Mouse (Mus musculus) telencephalon, adult 2 months (tissue): ENCODE results near the gene Ppp1r15a.
"Not testable (repeated sequence)": the region's sequence is repeated elsewhere in the genome, so short reads cannot be mapped to it uniquely, and the experiment has no call there.

Experiments
- DNase-seq: peaks from one replicate; pipeline ENCODE4 v3.0.0-alpha.2; 2011; ENCODE audit warnings: low read depth, low spot score

Gene Ppp1r15a

DNA sequence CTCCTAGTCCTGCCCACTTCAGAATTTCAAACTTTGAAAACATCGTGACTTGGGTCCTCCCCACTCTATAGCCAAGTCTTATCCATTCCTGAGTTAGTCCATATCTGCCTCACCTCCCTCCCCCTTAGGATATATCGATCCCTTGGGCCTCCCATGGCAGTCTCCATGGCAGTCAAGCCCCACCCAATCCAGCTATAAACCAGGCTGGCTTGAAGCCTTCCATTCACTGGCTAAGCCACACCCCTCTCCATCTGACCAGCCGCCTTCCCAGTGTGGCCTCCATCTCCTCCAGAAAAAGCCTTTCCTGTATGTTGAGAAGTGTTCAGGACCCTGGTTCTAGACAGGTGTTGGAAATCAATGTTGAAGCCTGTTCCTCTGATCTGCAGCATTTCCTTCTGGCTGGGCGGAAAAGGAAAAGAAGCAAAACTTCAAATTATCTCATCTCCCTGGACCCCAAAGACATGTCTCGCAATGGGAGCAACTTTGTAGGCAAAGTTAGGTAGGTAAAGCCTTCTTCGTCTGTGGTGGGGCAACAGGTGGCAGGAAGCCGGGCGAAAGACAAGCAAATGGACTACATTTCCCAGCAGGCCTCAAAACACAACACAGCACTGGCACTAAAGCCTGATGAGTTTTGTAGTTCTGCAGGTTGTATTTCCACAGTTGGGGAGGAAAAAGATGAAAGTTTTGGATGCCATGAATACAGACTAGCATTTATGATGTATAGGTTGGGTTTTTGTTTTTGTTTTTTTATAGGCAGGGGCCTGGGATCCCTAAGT is 6.5 kb downstream of the Ppp1r15a start:
- no peak for DNase-seq

DNA sequence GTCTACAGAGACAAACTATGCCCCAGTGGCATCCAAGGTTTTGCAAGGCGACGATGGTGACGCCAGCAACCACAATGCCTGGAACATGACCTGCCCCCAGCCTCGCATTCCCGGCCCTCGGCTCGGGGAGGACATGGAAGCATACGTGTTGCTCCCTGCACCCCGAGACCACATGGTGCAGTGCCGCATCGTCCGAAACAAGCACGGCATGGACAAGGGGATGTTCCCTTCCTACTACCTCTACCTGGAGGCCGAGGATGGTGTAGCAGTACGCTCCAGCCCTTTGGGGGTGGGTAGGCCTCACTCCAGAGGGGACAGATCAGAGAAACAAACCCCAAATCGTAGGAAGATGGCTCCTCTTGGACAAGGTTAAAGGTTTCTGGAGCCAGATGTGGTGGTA is 7.5 kb downstream of the Ppp1r15a start:
- DNase-seq = no peak

DNA sequence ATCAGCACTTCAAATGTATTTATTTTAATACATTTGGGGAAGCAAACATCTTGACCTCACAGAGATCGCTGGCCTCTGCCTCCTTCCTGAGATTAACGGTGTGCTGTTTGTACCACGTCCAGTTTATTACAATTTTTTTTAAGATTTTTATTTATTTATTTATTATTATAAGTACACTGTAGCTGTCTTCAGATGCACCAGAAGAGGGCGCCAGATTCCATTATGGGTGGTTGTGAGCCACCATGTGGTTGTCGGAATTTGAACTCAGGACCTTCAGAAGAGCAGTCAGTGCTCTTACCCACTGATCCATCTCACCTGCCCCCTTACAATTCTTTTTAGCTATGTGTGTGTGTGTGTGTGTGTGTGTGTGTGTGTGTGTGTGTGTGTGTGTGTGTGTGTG is 9.2 kb downstream of the Ppp1r15a start:
- DNase-seq = not testable (repeated sequence)

DNA sequence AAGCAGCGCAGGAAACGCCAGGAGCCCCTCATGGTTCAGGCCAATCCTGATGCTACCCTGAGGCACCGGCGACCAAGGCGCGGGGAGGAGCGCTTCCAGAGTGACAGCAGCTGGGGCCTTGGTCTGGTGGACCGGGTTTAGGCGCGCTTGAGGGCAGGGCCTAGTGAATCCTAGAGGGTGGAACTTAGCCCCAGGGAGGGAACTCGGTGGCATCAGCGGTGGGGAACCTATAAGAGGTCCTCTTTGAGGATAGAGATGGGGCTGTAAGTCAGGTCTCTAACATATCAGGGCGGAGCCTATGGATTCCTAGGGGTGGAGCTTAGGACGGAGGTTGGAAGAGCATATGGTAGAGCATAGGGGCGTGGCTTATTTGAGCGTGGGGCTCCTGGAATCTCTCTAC is 10.6 kb downstream of the Ppp1r15a start:
- no peak for DNase-seq

DNA sequence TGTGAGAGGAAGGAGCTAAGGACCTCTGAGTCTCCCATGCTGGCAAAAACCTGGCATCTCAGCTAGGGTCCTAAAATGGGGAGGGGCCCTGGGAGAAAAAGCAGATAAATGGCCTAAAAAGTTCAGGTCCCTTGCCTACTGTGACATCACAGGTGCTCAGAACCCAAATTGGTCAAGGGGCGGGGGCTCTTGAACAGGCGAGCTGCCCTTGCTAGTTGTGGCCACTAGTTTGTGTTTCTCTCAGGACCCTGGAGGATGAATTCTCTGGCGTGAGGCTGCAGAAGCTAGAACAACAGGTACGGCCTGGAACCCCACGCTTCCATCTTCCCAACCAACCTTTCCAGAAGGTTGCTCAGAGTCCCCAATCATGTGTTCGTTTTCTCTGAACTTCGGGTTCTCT is 11.7 kb downstream of the Ppp1r15a start:
- no peak for DNase-seq

DNA sequence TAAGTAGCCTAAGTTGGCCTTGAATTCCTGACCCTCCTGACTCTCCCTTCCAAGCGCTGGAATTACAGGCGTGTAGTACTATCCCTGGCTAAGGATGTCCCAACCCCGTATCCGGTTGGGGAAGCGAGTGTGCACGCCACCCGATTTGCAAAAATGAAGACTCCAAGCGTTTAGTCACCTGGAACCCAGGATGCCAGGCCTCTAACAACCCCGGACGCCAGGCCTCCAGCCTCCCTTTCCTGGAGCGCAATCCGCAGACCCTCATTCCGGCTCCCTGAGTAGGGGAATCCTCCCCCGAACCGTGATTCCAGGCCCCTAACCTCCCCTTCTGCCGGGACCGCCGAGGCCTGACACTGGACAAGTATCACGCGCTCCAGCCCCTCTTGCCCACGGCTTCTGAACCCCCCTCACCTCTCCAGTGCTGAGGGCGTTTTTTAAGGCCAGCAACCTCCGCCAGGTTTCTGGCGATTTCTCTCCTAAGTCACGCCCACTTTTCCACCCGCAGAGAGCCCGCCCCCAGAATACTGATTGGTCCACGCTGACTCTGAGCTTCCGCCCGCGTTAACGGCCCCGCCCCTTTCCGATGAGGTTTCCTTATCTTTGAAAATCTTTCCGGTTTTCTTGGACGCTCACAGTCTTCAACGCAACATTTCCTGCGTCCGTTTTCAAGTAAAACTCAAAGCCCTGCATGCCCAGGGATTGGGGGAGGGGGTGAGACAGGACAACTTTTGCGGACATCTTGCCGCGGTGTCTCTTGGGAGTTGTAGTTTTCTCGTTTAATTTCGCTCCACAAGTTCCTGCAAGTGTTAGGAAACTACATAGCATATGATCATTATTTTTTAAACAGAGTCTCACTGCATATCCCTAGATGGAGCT is 15.9 kb downstream of the Ppp1r15a start, which contains the start of gene Nucb1:
TSS of gene Nucb1 (minus strand) at position 495 of the 876 bp plus-strand sequence.
- peak; percentile 88 for DNase-seq

DNA sequence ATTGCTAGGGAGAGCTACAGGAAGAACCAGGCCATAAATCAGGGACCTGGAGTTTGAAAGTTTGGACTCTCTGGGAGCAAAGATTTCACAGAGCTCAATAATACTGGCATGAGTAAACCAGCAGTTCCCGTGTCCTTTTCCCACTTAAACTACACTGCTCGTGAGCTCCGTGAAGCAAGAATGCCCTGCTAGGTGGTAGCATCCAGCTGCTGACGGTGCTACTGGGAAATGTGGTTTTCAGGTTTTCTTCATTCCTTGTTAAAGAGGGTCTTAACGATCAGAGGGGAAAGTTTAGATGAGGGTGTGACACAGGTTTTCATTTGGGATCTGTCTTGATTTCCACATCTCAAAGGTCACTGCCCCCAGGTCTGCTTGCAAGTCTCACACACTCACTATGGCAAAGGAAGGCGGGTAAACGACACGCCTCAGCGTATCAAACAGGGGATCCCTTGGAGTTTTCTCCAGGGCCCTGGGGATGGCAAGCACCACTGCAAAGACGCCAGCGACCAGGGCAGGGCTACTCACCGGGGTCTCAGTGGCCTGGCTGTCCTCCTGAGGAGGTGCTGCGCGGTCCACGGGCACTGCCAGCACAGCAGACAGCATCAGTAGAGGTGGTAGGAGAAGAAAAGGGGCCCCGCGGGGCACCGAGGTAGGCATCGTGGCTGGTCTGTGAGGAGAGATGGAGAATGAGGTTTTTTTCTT is 16.7 kb downstream of the Ppp1r15a start:
- no peak for DNase-seq

DNA sequence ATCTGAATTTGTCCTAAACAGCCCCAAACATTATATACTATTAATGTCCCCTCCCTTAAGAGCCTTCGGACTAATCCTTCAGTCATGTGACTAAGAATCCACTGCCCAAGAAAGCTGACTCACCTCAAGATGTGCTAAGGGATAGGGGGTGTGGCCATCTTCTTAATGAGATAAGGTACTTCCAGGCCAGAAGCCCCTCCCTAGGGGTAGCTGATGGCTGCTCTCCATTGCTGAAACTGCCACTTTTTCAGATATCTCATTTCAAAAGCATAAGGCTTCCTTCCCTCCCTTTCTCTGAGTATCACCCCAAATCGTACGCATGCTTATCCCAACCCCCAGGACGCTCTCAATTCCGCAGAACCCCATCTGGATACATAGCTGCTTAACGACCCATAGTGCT is 17.5 kb downstream of the Ppp1r15a start:
- no peak for DNase-seq

DNA sequence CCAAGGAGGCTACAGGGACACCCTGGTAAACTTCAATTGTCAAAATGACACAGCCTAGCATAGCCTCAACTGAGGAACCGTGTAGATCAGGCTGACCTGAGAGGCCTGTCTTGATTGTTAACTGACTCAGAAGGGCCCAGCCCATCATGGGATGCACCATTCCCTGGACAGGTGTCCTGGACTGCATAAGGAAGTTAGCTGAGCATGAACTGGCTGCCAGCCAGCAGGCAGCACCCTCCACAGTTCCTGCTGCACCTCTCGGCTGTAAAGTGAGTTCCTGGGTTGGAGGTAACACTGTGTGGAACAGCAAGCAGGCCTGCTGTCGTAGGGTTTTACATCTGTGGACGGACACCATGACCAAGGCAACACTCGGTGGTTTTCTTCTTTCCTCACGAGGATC is 18.5 kb downstream of the Ppp1r15a start:
- DNase-seq = no peak

DNA sequence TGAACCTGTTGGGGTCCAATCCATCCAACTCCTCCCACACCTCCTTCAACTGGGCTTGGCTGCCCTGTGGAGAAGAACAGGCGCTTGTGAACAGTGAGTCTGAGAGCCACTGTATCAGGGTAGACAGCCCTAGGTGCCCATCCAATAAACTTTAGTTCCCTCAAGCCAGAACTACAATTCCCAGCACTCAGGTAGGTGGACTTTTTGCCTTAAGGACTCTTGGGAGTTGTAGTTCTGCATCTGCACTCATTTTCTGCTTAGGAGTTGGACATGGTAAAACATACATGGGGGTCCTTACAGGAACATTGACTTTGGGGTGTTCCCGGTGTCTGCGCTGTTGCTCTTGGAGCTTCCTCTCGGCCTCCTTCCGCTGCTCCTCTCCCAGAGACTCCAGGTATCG is 27.6 kb downstream of the Ppp1r15a start:
- no peak for DNase-seq

DNA sequence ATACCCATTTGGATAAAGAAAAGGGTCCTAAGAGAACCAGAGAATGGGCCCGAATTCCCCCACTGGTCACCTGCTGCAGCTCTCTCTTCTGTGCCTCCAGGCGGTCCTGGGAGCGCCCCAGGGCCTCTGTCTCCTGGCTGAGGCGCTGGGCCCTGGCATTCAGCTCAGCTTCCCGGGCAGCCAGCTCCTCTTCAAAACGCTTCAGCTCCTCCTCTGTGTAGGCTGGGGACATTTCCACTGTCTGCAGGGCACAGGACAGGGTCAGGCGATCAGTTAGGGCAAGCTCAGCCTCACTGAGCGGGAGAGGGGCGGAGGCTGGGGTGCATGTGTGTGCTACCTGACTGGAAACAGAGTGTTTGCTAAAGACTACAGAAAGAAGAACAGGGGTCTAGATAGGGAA is 31.5 kb downstream of the Ppp1r15a start:
- no peak for DNase-seq

DNA sequence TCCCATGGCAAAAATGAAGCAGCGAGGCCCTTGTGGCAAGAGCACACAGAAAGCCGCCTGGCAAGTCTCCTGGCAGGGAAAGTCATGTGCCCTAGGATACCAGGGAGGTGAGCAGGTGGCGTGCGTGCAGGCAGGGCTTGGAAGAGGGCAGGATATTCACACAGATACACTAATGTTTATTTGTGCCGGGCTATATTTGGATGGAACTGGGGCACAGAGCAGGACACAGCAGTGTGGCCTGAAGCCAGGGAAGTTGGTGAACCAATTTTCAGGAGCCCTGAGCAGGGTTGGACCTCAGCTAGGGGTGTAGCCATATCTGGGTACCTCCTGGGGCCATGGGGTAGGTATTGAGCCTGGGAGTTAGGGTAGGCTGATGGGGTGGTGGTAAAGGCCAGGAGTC is 33.1 kb downstream of the Ppp1r15a start:
- no peak for DNase-seq

DNA sequence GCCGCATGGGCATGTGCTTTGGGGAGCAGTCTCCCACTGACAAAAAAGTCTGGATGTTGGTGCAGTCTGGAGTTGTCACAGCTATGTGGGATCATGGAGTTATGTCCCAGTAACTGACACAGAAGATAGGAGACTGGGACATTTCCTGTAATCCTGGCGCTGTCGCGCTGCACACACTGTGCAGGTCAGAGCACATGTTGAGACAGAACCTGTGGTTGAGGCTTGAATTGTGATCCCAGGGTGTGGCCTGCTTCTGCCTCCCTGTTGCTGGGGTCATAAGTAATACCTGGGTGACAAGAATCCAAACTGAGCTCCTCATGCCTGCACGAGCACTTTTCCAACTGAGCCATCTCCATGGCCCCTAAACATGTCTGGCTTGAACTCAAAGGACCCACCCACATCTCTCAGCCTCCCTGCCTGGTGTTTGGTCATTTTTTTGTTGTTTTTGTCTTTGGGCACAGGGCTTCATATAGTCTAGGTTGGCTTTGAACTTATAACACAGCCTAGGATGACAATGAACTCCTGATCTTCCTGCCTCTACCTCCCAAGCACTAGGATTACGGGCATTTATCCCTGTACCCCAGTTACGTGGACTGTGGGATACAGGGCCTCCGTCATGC is 33.7 kb downstream of the Ppp1r15a start:
- DNase-seq = no peak

DNA sequence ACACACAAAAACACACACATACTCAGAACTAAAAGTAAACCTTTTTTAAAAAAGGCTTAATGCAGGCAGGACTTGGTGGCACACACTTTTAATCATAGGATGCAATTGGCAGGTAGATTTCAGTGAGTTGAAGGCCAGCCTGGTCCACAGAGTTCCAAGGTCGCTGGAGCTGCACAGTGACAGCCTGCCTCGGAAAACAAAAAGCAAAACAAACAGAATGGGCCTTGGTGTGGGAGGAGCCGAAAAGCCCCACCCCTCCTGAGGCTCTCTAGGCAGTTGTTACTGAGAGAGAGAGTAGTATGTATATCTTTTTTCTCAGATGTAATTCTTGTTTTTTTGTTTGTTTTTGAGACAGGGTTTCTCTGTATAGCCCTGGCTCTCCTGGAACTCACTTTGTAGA is 34.8 kb downstream of the Ppp1r15a start:
- no peak for DNase-seq

DNA sequence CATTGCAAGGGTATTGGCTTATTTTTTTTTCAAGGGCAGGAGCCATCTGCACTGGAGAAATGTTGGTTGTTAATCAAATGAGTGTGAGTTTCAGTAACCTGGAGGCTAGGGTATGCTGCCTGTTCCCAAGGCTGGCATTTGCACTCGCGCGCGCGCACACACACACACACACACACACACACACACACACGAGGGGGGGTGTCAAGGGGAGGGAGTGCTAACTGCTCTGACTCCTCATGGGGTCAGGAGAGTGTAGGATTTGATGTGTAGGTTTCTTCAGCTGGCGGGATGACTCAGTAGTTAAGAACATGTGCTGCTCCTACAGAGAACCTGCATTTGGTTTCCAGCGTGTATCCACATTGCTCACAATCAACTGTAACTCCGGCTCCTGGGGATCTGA is 35.2 kb downstream of the Ppp1r15a start:
- peak; percentile 58 for DNase-seq

DNA sequence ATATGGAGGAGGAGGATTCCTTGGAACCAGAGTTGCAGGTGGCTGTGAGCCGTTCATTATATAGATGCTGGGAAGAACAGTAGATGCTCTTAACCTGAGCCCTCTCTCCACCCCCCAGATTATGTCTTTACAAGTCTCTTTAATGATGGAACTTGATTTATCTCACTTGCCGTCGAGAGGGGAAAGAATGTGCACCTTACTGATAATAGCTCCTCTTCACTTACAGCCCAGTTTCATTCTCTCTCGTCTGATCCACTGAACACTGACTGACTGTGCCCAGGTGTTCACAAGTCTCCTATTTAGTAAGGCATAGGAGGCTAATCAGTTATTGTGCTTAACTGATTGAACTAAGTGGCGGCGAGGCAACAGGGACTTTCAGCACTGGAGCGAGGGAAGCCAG is 36.5 kb downstream of the Ppp1r15a start:
- DNase-seq = no peak

DNA sequence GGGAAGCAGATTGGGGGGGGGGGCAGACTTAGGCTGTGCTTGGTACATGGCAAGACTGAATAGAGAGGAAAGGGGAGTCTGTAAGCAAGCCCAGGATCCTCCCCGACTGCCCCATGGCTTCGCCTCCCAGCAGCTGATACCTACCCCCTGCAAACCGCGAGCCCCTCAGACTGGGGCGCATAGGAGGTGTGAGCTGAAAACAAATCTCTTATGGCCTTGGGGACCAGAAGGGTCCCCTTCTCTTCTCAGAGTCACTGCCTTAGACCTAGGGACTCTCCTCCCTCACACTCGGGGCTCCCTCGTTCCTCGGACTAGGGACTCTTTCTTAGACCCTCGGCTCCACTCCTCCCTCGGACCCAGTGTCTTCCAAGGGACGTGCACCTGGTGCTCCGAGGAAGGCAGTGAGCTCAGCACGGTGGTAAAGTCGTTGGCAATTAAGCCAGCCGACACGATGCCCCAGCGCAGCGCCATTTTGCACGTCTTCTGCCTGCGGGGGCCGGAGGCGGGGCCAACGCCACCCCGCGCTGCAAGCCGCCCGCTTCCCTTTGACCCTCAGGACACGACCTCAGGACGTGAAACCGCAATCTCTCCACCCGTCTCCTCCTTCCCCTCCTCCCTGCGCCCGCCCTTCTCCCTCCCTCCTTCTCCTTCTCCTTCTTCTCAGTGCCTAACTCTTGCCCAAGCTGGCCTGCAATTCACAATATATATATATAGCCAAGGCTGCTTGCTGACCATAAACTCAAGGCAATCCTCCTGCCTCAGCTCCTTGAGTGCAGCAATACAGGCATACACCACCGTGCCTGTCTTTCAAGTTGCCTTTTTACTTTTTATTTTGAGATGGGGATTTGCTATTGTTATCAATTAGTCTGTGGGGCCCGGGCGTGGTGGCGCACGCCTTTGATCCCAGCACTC is 37.5 kb downstream of the Ppp1r15a start, which contains the start of gene Dhdh:
TSS of gene Dhdh (minus strand) at position 513 of the 912 bp plus-strand sequence.
- no peak for DNase-seq

DNA sequence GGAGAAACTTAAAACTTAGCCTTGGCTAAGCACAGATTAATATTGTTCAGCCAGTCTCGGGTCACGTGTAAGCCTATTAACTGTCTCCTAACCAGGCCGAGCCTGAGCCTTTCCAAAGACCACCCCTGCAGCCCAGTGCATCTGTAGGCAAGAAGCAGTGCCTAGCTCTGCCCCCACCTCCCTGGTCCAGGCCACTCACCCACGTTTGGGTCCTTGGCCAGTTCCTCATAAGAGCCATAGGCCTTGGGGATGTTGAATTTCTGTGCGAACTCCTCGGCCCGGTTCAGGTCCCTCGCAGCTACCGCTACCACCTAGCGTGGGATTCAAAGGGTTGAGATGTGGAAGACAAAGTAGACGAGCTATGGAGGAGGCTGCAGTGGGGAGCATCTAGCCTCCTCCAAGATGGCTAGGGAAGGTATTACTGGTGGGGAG is 38.2 kb downstream of the Ppp1r15a start:
- no peak for DNase-seq

DNA sequence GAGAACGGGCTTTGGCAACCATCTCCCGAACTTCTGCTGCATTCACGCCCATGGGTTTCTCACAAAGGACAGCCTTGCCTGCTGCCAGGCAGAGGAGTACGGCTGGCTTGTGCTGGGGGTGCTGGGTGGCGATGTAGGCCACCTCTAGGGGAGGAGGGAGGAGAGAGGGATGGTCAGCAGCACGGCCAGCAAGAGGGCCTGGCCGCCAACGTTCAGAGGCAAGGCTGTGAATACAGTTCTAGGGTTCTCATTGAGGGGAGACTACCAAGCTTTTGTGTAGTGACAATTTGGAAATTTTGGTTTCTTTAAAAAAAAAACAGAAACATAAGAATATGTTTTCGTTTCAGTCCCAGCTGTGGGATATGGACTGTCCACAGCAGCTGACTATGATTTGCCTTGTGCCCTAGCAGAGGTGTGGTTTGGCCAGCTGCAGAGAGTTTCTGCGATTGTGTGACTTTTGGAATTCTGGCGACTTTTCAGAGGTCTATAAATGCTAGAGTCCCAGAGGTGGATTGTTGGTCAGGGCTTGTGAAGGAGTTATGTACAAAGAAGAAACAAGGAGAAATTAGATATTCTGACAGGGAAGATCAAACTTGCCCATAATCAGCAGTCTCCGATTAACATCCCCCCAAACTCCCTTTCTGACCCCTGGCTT is 39.2 kb downstream of the Ppp1r15a start, which contains the start of gene Gm45808:
TSS of gene Gm45808 (minus strand) at position 51 of the 655 bp plus-strand sequence.
- no peak for DNase-seq

DNA sequence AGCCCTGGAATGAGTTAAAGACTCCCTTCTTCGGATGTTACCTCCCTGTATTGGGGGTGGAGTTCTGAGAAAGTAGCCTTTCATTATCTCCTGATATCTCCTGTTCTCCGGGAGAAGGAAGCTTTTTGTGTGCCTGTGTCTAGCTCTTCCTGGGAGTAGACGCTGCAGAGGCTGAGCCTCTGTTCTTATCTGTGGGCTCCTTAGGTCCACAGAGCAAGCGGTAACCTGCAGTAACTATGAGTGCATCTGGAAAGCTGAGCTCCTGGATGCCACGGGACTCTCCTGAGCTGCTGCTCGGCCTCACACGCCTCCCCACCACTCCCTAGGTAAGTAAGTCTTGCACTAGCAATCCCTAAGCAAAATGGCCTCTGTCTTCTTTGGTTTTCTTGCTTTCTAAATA is 39.9 kb downstream of the Ppp1r15a start:
- DNase-seq = no peak
